Mouse (Mus musculus): ENCODE data around the gene Macrod1.
A peak's percentile ranks its signal among the peaks of the same experiment; 100 is the strongest.

GRCm38 (mm10) chr19:7217162-7217925 lies 160.7 kb downstream of the Macrod1 start, which contains the start of gene Cox8a:
- TF ChIP-seq POLR2A (IDR thresholded peaks at IDR 0.05; ENCODE audit: borderline replicate concordance, low read depth, low read length) (peak; percentile 75; the same call in 1 of the 2 replicates), CTCF (IDR thresholded peaks at IDR 0.05; ENCODE audit: low read depth, low read length) (no peak)

Data from bone marrow macrophage, adult 2 months (primary cell).